Mouse (Mus musculus) urinary bladder, adult 18-20 months (tissue): ENCODE data around the gene Gm37240.

Source experiments
- DNase-seq, 2 experiments: peaks; one replicate each; pipeline ENCODE4 v3.0.0; 2022; ENCODE audit warnings: low spot score in 2 of 2, mixed read lengths in 2 of 2

The Gm37240 gene

DNA sequence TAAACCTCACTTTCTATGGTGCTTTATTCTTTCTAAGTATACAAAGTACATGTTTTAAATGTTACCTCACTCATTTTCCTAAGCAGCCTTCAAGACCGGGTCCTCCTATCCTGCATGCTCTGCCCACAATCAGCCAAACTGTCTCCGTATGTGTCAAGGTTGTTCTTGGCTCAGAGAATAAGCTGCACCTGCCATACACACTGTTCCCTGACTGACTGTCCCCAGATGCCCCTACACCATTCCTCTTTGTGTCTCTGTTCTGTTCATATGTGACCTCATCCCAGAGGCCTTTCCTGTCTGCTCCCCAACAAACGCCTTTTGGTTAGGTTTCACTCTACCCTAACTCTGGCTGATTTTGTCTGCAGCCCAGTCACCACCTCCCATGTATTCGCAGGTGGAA is 60.0 kb downstream of the Gm37240 start:
- DNase-seq, result no peak

DNA sequence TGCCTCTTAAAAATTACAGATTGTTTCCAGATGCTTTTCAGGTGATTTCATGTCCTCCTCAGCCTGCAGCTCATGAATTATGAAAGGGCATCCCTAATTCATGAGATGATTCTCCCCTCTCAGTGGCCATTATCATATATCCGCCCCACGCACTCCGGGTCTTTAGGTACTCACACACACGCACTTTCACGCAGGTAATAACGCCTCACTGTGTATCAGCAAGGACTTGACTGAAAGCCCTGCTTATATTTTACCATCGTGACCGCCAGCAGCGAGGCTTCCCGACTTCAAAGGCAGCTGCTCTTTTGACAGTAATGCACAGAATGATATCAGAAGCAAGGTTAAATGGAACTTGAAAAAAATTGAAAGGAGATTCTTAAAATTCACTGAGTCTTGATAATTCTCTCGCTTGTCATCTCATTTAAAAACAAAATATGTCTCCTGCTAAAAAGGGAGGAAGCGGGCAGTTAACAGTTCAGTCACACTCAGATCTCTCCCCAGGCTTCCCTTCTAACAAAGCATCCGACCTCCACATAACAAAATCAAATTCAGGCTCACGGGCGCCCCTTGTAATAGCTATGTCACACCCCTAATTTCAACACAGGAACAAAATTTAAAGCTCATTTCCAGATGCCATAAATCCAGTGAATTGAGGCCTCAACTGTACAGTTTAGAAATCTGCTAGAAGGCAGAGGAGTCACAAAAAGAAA is 66.3 kb downstream of the Gm37240 start:
- no peak for DNase-seq

DNA sequence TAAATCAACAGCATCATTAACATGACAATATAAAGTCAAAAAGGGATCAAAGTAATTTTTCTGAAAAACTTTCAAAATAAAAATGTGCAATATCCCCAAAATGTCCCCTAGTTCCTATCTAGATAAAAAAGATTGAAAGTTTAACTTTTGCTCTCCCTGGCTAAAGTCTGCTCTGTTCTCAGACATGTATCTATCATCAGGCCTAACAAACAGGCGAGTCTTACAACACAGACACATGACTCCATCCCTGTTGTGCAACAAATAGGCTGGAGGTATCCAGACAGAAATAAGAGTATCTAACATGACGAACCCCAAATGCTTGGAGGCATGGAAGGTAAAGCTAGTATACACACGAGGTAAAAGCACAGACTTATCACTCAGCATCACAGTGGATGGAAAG is 68.0 kb downstream of the Gm37240 start:
- DNase-seq, result no peak

DNA sequence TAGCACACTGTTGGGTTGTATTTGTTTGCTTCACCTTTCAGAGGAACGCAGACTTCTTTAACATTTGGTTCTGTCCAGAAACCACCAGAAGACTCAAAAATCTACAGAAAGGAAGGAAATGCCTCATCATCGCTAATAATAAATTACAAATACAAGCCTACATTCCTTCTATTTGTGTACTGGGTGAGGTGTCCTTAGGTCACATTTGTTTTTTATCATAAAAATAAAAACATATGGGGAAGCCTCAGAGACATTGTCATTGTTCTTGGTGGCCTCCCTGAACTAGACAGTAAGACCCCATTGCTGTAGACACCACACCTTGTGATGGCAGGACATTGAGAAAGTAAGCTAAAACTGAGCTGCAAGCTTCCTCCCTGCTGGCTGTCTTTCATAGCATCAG is 70.1 kb downstream of the Gm37240 start, which contains the start of gene Fam160a1:
Gene Fam160a1 (minus strand): TSS at position 101 of the 400 bp plus-strand sequence.
- no peak for DNase-seq

DNA sequence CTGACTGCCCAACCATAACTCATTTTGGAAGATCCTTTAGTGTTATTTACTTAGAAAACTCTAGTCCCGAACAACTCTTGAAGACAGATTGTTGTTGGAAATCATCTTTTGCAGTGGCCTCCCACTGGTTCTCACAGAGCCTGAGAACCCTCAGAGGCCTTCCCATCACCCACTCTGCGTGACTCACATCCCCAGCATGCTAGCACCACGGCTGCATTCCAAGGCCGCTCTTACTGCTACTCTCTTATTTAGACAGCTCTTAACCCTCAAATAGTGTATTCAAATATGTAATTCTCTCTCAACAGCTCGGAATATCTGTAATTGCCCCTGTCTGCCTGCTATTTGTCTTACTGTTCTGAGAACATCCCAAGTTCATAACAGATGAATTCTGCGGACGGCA is 73.1 kb downstream of the Gm37240 start:
- peak in 1 of 2 experiments; percentile 23 for DNase-seq

DNA sequence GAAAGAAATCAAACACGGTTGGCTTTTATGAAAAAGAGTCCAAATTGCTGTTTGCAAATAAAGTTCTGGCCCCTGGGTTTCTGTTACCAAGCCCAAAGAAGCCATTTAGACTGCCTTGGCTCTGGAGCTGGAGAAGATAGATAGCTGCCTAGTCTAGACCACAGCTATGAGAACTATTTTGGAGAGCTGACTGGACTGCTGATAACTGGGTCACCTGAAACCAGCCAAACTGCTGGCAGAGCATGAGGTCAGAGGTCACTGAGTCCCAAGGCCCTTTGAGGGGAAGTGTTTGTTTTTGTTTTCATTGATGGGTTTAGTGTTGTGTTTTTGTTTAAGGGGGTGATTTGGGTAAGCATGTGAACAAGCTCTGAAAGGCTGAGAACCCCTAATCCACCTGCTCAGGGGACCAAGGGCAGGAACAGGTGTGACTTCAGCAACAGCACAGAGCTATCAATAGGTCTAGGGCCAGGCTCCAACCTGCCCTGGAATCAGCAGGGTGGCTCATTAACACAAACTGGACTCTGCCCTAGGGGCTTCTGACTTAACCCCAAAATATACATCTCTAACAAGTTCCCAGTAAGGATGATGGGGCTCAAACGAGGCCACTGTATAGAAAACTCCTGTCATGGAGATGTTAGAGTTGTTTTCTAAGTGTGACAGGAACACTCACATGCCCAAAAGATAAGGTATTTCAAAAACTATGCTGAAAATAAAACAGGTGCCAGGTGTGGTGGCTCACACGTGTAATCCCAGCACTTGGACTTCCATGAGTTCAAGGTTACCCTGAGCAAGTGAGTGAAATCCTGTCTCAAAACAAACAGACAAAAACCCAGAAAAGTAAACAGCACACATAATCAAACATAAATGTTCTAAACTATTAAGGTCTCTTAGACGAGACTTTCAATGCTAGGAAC is 74.0 kb downstream of the Gm37240 start:
- DNase-seq, result peak in 1 of 2 experiments; percentile 15

DNA sequence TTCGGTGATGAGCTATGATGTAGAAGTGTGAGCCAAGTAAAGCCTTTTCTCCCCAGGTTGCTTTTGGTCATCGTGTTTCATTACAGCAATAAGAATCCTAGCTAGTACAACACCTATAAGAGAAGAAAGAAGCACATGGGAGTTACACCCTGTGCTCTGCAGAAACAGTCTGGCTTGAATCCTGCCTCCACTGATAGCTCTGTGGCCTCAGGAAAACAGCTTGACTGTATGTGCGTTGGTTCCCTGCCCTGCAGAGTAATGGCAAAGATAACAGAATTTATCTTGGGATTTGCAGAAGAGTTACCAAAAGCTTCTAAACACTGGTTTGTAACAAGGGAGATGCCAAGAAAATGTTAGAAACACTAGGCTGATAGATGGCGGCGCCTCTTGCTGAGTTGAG is 75.3 kb downstream of the Gm37240 start:
- no peak for DNase-seq

DNA sequence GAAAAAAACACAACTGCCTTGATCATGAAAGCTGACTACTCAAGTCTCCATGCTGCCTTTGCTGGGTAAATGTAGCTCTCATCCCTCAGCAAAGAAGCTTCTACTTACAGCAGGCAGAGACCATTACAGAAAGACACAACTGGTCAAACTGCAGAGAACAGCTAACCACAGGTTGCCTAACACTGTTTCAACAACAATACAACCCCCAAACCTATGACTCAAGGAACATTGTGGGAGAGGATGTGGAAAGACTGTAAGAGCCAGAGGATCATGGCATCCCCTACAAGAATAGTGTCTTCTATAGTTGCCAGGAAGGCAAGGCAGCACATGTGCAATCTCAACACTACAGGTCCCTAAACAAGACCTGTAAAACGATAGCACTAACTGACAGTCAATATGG is 94.2 kb downstream of the Gm37240 start:
- DNase-seq, result no peak

DNA sequence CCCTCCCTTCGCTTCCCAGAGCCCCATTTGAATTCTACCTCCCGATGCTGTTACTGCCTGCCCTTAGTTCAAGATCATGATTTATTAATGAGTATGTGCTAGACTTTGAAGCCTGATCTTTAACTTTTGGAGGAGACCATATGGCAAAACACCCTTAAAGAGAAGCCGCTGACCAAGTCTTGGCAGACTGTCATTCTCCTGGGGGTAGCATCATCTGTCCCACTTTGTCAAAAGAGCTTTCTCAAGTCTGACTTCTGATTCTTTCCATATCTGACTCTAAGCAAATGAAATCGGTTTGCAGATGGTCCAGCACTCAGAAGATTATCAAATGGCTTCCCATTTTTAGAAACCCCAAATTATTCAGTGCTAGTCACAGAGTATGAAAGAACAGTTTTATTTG is 97.6 kb downstream of the Gm37240 start:
- no peak for DNase-seq

DNA sequence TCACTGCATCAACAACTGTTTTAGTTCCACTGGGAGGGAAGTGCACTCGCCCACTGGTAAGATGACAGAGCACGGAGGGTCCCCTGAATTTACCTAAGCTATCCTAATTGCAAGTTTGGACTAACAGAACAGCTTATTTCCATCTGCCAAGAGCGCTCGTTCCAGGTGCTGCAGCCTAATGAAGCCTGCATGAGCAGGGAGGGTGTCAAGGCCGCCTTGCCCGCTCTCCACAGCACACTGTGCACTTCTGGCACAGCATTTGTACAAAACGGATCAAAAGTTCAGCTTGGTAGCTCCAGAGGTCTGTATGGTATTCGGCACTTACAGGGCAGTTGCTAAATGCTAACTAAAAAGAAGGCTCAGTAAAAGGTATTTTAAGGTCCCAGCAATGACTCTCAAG is 100.8 kb downstream of the Gm37240 start:
- DNase-seq, result no peak

DNA sequence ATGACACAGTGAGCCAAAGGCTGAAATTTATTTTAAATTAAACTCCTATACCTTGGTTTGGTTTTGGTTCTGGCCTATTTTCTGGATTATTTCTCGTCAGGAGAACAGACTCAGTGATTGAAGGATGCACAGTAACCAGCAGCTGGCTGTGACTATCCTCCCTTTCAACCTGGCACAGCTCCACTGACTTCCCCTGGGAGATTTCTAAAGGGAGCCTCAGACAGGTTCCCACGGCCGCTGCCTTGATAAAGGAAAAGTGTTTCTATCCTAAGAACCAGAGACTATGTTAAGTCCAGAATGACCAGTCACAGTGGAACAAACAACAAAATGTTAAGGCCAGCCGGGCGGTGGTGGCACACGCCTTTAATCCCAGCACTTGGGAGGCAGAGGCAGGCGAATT is 106.4 kb downstream of the Gm37240 start:
- DNase-seq, result no peak

DNA sequence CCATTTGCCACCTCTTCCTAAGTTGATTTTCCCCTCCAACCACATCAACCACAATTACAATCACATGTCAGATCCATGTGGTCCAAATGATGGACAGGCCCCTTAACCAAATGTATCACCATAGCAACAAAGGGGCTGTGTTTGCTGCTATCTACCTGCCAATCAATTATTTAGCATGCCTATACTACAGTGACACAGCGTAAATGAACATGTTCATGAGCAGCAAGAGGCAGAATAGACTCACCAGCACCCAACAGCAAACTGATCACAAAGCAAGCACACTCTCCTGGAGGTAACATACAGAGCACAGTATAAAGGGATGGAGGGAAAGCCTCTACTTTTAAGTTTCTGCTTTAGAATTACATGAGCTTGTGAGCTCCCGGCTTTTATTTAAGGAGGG is 107.0 kb downstream of the Gm37240 start:
- DNase-seq, result no peak

DNA sequence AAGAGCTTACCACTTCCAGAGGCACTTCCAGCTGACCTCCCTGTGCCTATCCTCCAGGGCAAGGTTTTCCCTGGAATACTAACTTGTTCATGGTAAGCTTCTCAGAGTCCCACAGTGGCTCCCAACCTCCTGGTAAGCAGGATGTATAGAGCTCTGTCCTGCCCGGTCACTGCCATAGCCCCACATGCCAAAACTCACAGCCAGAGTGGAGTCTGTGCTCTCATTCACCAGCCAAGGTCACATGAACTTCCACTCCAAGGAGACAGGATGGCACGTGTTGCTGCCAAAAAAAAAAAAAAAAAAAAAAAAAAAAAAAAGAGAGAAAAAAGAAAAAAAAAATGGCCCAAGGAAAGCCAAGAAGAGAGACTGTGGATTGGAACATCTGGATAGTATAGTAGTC is 109.5 kb downstream of the Gm37240 start:
- no peak for DNase-seq

DNA sequence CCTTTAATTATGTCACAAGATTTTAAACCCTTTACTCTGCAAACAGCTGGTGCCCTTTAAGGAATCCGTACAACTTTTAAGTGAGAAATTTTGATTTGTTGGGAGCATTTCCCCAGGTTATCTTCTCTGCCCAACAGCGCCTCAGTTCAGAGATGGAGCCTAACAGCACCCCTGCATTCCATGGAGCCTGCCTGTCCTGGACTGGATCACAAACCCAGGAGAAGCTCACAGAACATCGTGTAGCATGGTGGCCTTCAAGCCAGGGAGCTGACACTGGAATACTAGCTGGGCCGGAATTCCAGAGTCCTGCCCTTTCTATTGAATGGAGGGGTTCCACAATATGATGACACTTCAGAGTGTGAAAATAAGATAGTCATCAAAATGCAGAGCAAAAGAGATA is 110.0 kb downstream of the Gm37240 start:
- no peak for DNase-seq

DNA sequence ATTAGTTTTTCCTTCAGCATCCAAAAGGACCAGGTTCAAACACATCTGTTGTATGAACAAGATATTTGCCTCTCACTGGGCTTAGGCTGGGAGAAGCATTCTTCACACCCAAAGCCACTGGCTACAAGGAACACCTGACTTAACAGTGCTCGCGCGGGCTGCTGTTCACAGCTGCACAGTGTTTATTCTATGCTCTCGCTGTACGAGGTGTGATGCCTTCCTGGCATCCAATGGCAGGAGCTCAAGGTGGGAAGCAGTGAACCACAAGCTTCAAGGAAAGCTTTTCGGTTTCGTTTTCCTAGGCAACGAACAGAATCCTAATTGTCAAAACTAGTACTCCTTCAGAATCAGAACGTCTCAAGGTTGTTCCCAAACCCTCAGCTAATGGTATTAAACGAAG is 110.6 kb downstream of the Gm37240 start:
- no peak for DNase-seq

DNA sequence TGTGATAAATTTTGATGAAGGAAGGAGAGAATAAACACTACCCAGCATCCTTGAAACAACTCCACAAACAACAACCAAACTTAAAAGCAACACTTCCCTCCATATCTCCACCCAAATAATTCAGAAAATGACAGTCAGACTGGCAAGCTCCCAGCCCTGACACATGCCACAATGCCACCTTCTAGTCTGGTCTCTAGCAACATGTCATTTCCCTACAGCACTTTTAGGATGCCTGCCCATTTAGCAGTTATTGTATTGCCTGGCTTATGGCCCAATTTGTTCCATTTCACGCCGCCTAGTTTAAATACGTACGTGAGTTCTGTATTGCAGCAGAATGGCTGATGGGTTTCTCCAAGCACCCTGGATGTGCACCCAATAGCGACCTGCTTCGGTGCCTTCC is 111.2 kb downstream of the Gm37240 start:
- DNase-seq, result no peak

DNA sequence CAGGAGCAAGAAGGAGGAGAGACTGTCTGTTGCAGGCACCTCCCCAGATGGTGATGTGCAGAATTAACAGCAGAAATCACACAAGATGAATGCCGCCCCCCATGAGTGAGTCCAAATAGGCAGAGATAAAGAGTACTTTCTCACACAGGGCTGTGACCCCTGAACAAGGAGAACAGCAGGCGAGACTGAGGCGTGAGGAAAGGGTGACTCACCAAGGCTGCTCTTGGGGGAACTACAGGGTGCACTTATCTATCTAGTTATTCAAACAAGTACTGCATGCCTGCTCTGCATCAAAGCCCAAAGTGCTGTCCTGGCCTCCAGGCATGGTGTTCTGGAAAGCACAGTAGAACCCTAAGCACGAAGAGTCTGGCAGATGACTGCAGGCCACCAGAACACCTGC is 113.4 kb downstream of the Gm37240 start:
- peak; percentile 14 to 29 for DNase-seq

DNA sequence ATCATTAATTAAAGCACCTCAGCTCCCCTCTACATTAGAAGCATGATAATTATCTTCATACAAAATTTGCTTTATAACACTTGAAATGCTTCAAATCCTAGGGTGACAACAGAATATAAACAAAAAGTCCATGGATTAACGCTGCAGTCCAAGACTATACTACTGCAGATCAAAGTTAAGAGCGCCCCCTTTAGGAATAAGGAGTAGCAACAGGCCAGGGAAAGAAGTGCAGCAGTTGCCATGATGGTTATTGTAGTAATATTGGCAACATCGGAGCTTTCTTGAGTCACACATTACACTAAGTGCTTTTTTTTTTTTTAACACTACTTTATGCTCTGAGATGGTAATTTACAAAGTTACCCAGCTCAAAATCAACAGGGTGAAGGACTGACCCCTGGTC is 113.9 kb downstream of the Gm37240 start:
- DNase-seq, result no peak

DNA sequence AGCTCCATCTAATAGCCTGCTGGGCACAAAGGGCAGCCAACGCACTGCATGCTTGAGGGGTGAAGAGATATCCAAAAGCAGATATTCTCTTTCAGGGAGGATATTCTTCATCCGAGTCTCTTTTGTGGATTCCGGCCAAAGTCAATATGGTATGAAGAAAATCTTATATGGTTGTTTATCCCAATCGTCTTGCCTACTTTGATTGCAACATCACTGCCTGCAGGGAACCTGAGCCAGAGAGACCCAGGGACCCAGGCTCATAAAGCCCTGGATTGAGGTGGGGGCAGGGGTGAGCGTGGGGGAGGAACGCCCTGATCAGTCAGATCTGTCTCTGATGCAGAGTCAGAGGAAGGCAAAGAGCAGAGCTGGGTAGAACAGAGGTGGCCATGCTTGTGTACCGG is 122.4 kb downstream of the Gm37240 start:
- DNase-seq, result no peak

DNA sequence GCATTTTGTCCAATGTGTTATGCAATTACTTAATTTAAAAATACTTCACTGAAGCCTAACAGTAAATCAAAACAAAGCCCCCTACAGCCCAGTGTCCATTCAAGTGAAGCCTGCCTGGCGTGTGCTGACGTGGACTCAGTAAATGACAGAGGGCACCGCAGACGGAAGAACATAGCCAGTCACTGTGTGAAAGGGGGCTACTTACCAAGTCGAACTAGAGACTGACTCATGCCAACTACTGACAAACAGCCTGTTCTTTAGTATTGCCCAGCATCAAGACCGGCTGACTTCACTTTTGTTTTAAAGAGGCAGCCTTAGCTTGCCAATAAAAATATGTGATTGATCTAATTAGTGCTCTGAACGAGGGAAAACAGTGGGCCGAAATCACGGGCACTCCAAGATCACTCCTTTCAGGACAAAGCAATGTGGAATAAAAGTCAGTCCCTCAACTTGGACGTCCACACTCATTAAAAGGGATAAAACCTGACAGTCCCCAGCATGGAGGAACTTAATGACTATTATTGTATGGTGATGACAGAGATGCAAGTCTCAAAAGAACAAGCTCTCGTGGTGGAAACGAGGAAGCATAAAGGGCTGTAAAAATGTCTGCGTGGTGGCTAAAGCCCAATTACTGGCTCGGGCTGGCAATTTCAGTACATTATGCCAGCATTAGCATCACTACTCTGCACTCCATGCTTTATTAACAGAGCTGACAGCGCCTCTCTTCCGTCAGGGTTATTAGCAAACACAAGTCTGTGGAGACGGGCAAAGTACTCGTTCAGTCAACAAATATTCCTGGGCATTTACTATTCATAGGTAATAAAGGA is 123.1 kb downstream of the Gm37240 start:
- DNase-seq, result no peak

DNA sequence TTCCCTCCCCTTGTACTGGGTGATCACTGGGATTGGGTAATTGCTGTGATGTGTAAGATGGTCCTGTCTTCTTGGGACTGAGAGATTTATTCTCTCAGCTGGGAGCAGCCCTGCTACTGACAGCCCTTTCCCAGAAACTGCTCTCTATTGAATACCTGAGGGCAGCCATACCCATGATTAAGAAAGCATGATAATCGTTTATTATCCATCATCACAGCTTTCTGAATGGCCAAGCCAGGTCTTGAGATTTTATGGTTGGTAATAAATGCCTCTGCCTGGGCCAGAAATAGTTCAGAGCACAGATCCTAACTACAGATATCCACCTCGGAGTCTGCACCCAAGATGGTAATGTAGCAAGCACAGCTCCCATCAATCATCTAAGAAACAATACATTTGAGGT is 129.4 kb downstream of the Gm37240 start:
- no peak for DNase-seq

DNA sequence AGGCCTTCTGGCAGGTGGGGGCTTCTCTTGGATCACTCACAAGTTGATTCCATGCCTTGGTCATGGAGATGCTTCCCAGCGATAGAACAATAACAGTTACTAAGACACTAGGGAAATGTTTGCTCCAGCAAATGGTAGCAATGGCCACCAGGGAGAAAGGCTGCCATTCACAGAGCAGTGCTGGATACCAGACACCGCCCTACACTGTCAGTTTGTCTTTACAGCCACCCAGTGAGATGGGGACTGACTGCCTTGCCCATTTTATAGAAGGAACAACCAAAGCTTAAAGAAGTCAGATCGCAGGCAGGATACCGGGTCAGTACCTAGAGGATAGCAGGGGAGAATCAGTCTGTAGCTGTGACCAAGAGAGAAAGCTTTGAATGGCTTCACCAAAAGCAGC is 129.9 kb downstream of the Gm37240 start:
- no peak for DNase-seq
